Mouse (Mus musculus): ENCODE data around the gene Plppr4. TPM values are rescaled to one million over a fixed set of nuclear protein-coding genes. Genes with fewer than 3 reads are reported as not detected.

Plppr4 gene
- total and polyA plus RNA-seq, 3 experiments = not detected

- no peaks in the 10 kb centered on the region for H3K36me3 ChIP-seq (ENCODE audit: control insufficient read depth in 1 of 2, insufficient read depth in 2 of 2, low read length in 2 of 2)
Measured at GRCm38 (mm10) chr3:117353940-117354339, 6.7 kb downstream of the Plppr4 start.

GRCm38 (mm10) chr3:117346351-117346750, 14.3 kb downstream of the Plppr4 start:
- no peak for DNase-seq (ENCODE audit: low read depth, low spot score)
- Histone ChIP-seq H3K9ac (ENCODE audit: control insufficient read depth, low read depth, low read length, poor library complexity, severe bottlenecking) (no peak overlapping the region), H3K9me3 (replicated peaks; ENCODE audit: insufficient read depth, low read length) (no peaks in the 10 kb centered on the region), H3K36me3 (ENCODE audit: control insufficient read depth in 1 of 2, insufficient read depth in 2 of 2, low read length in 2 of 2) (no peaks in the 10 kb centered on the region), H3K27me3 (ENCODE audit: control insufficient read depth in 1 of 2, insufficient read depth in 2 of 2, low read length in 2 of 2) (no peaks in the 10 kb centered on the region), H3K4me3 (ENCODE audit: control insufficient read depth in 1 of 2, insufficient read depth in 1 of 2, low read depth in 2 of 2, low read length in 2 of 2) (no peak overlapping the region), H3K79me2 (ENCODE audit: control insufficient read depth, insufficient read depth, low read length, poor library complexity) (no peaks in the 10 kb centered on the region), H3K4me1 (ENCODE audit: control insufficient read depth in 1 of 2, insufficient read depth in 2 of 2, low read length in 2 of 2) (no peaks in the 10 kb centered on the region), H3K27ac (ENCODE audit: control insufficient read depth, low read depth, low read length) (no peak overlapping the region)
- no peak for TF ChIP-seq CHD1 (IDR thresholded peaks at IDR 0.05; ENCODE audit: low read depth, low read length)
- no peak for TF ChIP-seq CTCF (IDR thresholded peaks at IDR 0.05 in 2 of 3, conservative IDR thresholded peaks at IDR 0.05 in 1 of 3; ENCODE audit: control insufficient read depth in 1 of 3, insufficient read depth in 1 of 3, low read depth in 2 of 3, low read length in 3 of 3, poor library complexity in 1 of 3, severe bottlenecking in 1 of 3)

More at GRCm38 (mm10) chr3:117353940-117354339, 6.7 kb downstream of the Plppr4 start:
- TF ChIP-seq MAZ (IDR thresholded peaks at IDR 0.05; ENCODE audit: low read depth, low read length) (no peak), NRF1 (IDR thresholded peaks at IDR 0.05; ENCODE audit: insufficient read depth, low read depth, low read length, poor library complexity, severe bottlenecking) (no peak)
- H3K9me3 ChIP-seq (replicated peaks; ENCODE audit: insufficient read depth, low read length) = no peaks in the 10 kb centered on the region
- H3K27ac ChIP-seq (ENCODE audit: control insufficient read depth, low read depth, low read length) = no peak overlapping the region
- no peak for DNase-seq (ENCODE audit: low read depth, low spot score)
- no peaks in the 10 kb centered on the region for H3K27me3 ChIP-seq (ENCODE audit: control insufficient read depth in 1 of 2, insufficient read depth in 2 of 2, low read length in 2 of 2)
- H3K9ac ChIP-seq (ENCODE audit: control insufficient read depth, low read depth, low read length, poor library complexity, severe bottlenecking) = no peak overlapping the region
- no peak overlapping the region for H3K4me3 ChIP-seq (ENCODE audit: control insufficient read depth in 1 of 2, insufficient read depth in 1 of 2, low read depth in 2 of 2, low read length in 2 of 2)
- H3K4me1 ChIP-seq (ENCODE audit: control insufficient read depth in 1 of 2, insufficient read depth in 2 of 2, low read length in 2 of 2) = no peaks in the 10 kb centered on the region
- no peaks in the 10 kb centered on the region for H3K79me2 ChIP-seq (ENCODE audit: control insufficient read depth, insufficient read depth, low read length, poor library complexity)

- H3K9ac ChIP-seq (ENCODE audit: control insufficient read depth, low read depth, low read length, poor library complexity, severe bottlenecking) = no peak overlapping the region
- H3K79me2 ChIP-seq (ENCODE audit: control insufficient read depth, insufficient read depth, low read length, poor library complexity) = no peaks in the 10 kb centered on the region
- no peaks in the 10 kb centered on the region for H3K4me1 ChIP-seq (ENCODE audit: control insufficient read depth in 1 of 2, insufficient read depth in 2 of 2, low read length in 2 of 2)
- H3K9me3 ChIP-seq (replicated peaks; ENCODE audit: insufficient read depth, low read length) = no peaks in the 10 kb centered on the region
- no peak overlapping the region for H3K27ac ChIP-seq (ENCODE audit: control insufficient read depth, low read depth, low read length)
- no peak overlapping the region for H3K4me3 ChIP-seq (ENCODE audit: control insufficient read depth in 1 of 2, insufficient read depth in 1 of 2, low read depth in 2 of 2, low read length in 2 of 2)
- no peaks in the 10 kb centered on the region for H3K27me3 ChIP-seq (ENCODE audit: control insufficient read depth in 1 of 2, insufficient read depth in 2 of 2, low read length in 2 of 2)
- H3K36me3 ChIP-seq (ENCODE audit: control insufficient read depth in 1 of 2, insufficient read depth in 2 of 2, low read length in 2 of 2) = no peaks in the 10 kb centered on the region
- TF ChIP-seq SMC3 (IDR thresholded peaks at IDR 0.05; ENCODE audit: low read depth, low read length) (no peak), TAL1 (IDR thresholded peaks at IDR 0.05; ENCODE audit: low read length) (no peak), ZC3H11A (IDR thresholded peaks at IDR 0.05; ENCODE audit: low read depth, low read length) (no peak), RAD21 (IDR thresholded peaks at IDR 0.05; ENCODE audit: low read depth, low read length) (no peak), GATA1 (IDR thresholded peaks at IDR 0.05; ENCODE audit: low read depth, low read length) (no peak), MYB (IDR thresholded peaks at IDR 0.05; ENCODE audit: low read depth, low read length) (no peak), E2F4 (IDR thresholded peaks at IDR 0.05; ENCODE audit: borderline replicate concordance, low read depth, low read length) (no peak), POLR2AphosphoS2 (IDR thresholded peaks at IDR 0.05; ENCODE audit: low read length) (no peak), POLR2A (IDR thresholded peaks at IDR 0.05; ENCODE audit: control insufficient read depth in 1 of 2, insufficient read depth in 1 of 2, low read depth in 1 of 2, low read length in 2 of 2, poor library complexity in 1 of 2) (no peak), MAFK (IDR thresholded peaks at IDR 0.05; ENCODE audit: borderline replicate concordance, low read depth, low read length) (no peak), USF2 (IDR thresholded peaks at IDR 0.05; ENCODE audit: borderline replicate concordance in 1 of 2, insufficient read depth in 1 of 2, low read depth in 1 of 2, low read length in 2 of 2) (no peak)
- DNase-seq (ENCODE audit: low read depth, low spot score) = no peak
Measured at GRCm38 (mm10) chr3:117331502-117331901, 29.2 kb downstream of the Plppr4 start.

All from MEL (cell line).